Mouse (Mus musculus) macrophage (primary cell): ENCODE measurements around the gene Pagr1b. TPM values are rescaled to one million over a fixed set of nuclear protein-coding genes. Genes with fewer than 3 reads are reported as not detected.

Source experiments
- H3K27ac ChIP-seq: fragments of 350-480 bp; formaldehyde crosslinking; 2 replicates; pipeline ENCODE4 v1.9.0; 2021
- H3K36me3 ChIP-seq: fragments of 350-480 bp; formaldehyde crosslinking; 2 replicates; pipeline ENCODE4 v1.9.0; 2021; ENCODE audit errors: inconsistent target
- H3K4me3 ChIP-seq: fragments of 350-480 bp; formaldehyde crosslinking; 2 replicates; pipeline ENCODE4 v1.9.0; 2021; ENCODE audit errors: inconsistent target
- H3K79me2 ChIP-seq: fragments of 350-480 bp; formaldehyde crosslinking; 2 replicates; pipeline ENCODE4 v1.9.0; 2021; ENCODE audit errors: inconsistent target
- WGBS: methylation state at CpG from one replicate; pipeline ENCODE4 v1.1.7; 2026; ENCODE audit warnings: inconsistent platforms; ENCODE audit not compliant: missing documents; 5-methylcytosine and 5-hydroxymethylcytosine counted together
- polyA plus RNA-seq: library from polyadenylated mRNA; stranded (reverse); fragments of 250-400 nt; gene quantifications from 3 replicates; pipeline ENCODE4 v1.2.4, GENCODE M21; 2018; ENCODE audit warnings: inconsistent platforms

Gene Pagr1b
- polyA plus RNA-seq, 1 experiment from 2014 or later, result 5.2 TPM

DNA sequence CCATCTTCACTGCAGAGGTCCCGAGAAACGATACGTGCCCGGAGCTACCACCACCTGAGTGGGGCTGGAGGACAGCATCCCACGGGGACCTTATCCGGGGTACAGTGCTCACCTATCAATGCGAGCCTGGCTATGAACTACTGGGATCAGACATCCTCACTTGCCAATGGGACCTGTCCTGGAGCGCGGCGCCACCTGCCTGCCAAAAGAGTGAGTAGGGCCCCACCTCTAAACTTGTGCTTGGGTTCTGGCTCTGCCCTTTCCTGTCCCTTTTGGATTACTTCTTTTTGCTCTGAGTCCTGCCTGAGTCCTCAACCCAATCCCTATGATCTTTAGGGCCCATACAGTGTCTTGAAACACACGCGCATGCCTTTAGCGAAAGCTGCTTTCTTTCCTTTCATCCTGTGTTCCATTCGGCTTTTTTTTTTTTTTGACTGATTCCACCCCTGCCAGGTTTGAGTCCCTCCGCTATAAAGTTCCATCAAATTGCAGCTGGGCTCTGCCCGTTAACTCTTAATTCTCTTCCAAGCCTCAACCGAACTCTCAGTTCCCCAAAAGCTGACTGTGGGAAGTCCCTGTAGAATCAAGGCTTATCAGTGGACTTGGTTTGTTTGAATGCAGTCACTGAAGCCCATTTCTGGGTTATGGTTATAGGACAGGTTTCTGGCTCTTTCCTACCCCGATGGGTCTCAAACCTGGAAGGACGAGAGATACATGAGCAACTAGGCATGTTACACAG, 52.6 kb downstream of the Pagr1b start:
- Histone ChIP-seq H3K27ac (no peak overlapping the region), H3K36me3 (no peaks in the 10 kb centered on the region), H3K79me2 (no peaks in the 10 kb centered on the region), H3K4me3 (no peak overlapping the region)
- WGBS, result 38% methylated on average over 19 of the region's 19 CpGs

DNA sequence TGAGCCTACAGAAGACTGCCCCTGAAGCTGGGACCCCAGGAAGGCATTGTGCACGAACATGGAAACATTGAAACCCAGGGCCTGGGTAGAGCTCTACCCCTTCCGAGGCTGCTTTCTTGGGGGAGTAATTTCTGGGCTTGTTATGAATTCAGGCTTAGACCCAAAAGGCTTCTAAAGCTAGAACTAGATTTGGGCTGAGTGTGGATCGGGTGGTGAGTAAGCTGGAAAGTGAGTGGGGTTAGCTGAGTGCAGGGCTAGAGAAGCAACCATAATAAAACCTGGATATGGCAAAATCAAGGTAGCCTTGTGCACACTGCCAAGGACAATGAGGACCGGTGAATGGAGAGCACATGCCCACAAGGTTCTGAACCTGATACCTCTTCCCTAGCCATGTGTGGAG, 54.3 kb downstream of the Pagr1b start:
- no peak overlapping the region for H3K27ac ChIP-seq
- no peaks in the 10 kb centered on the region for H3K36me3 ChIP-seq
- WGBS, result 97% methylated on average over 4 of the region's 4 CpGs
- no peak overlapping the region for H3K4me3 ChIP-seq
- H3K79me2 ChIP-seq, result no peaks in the 10 kb centered on the region

DNA sequence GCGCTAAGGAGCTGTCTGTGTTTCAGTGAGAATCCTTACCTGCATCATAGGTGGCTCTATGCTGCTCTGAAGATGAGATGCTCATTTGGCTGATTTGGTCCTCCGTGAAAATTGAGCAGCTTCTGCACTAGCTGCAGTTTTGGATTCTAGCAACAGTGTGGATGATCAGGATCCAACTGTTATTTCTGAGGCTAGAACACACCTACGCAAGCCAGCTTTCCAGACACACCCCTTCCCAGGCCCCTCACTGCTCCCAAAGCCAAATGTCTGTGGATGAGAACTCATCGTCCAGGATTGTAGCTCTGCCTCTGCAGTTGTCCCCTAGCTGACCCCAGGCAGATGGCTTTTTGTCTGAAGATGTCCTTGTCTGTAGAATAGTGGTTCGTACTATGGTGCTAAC, 55.2 kb downstream of the Pagr1b start:
- no peaks in the 10 kb centered on the region for H3K36me3 ChIP-seq
- WGBS, result 96% methylated on average over 5 of the region's 5 CpGs

DNA sequence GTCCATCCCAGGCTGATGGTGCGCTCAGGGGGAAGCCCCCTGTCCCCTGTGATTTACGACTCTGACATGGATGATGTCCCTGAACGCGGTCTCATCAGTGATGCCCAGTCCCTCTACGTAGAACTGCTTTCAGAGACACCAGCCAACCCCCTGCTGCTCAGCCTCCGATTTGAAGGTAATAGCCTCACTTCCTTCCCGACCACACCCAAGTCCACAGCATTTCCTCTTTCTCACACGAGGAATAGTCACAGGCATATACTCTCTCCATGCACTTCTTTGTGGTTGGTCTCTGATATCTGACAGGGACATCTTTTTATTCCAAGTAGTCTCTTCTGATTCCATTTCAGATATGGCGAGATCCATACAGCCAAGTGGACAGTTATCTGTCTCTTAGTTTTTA, 56.5 kb downstream of the Pagr1b start:
- Histone ChIP-seq H3K4me3 (no peak overlapping the region), H3K79me2 (no peaks in the 10 kb centered on the region), H3K27ac (no peak overlapping the region), H3K36me3 (no peaks in the 10 kb centered on the region)
- WGBS, result 52% methylated on average over 8 of the region's 9 CpGs

More for the DNA sequence above, 55.2 kb downstream of the Pagr1b start:
- Histone ChIP-seq H3K79me2 (no peaks in the 10 kb centered on the region), H3K27ac (no peak overlapping the region), H3K4me3 (no peak overlapping the region)

DNA sequence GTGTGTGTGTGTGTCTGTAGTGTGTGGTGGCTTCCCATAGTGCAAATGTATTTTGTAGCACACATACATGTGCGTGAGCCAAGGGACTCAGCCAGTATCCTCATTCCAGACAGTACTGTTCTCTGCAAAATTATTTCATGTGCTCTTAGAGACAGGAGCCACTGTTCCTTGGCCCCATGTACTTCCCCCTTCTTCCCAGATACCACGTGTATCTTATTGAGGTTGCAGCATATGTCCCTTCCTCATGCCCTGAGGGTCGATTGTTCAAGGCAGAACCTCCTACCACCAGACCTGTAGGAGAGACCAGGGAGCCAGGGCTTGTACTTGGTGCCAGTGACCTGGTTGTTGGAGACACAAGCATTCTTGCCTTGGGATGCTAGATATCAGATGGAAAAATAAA, 61.2 kb downstream of the Pagr1b start:
- 24% methylated on average over 3 of the region's 3 CpGs for WGBS
- H3K4me3 ChIP-seq, result no peak overlapping the region
- H3K27ac ChIP-seq, result no peak overlapping the region
- no peaks in the 10 kb centered on the region for H3K36me3 ChIP-seq
- H3K79me2 ChIP-seq, result no peaks in the 10 kb centered on the region

DNA sequence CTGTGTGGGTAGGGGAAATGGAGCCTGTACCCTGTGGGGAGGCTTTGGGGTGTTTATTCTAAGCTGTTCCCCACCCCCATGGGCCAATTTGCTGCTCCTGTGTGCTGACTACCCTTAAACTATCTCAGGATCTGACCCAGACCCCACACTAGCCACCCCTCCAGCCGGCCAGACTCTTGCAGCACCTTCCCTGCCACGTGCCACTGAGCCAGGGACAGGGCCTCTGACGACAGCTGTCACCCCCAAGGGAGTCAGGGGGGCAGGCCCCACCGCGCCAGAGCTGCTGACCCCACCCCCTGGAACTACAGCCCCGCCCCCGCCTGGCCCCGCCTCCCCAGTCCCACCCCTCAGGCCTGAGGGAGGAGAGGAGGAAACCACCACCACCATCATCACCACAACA, 63.6 kb downstream of the Pagr1b start:
- H3K36me3 ChIP-seq, result no peaks in the 10 kb centered on the region
- no peak overlapping the region for H3K27ac ChIP-seq
- H3K4me3 ChIP-seq, result no peak overlapping the region
- WGBS, result 15% methylated on average over 2 of the region's 8 CpGs
- no peaks in the 10 kb centered on the region for H3K79me2 ChIP-seq

DNA sequence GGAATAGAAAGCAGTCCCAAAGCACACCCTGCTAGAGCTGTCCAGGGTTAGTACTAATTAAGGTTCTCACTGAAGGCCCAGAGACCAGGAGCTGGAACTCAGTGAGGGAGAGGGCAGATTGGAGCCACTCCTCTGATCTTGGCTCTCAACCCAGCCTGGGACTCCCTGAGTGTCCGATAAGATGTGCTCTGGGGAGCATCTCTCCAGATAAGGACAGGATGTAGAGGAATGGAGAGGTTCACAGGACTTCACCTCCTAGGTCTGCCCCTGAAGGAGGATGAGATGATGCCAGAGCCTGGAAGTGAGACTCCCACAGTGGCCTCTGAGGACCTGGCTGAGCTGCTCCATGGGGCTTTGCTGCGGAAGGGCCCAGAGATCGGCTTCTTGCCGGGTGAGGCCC, 64.5 kb downstream of the Pagr1b start:
- H3K79me2 ChIP-seq, result no peaks in the 10 kb centered on the region
- no peak overlapping the region for H3K4me3 ChIP-seq
- H3K27ac ChIP-seq, result no peak overlapping the region
- H3K36me3 ChIP-seq, result no peaks in the 10 kb centered on the region
- WGBS, result 39% methylated on average over 4 of the region's 4 CpGs

Other genes starting within 250 kb of the Pagr1b start
- gene Ypel3, start 239.5 kb downstream of the Pagr1b start, polyA plus RNA-seq, result 40.6 to 227 TPM (median 90.3 TPM) in 3 replicates
- gene Tbx6, start 235.0 kb downstream of the Pagr1b start, polyA plus RNA-seq, result 0.19 to 0.25 TPM in 2 of 3 replicates, not detected in the other
- 62.0 to 139 TPM (median 129 TPM) in 3 replicates for gene Ppp4c, start 224.0 kb downstream of the Pagr1b start, polyA plus RNA-seq
- gene Fam57b, start 218.8 kb downstream of the Pagr1b start, polyA plus RNA-seq, result 0.17 to 0.25 TPM in 2 of 3 replicates, not detected in the other
- not detected in 3 replicates for gene 4930451I11Rik, start 184.8 kb downstream of the Pagr1b start, polyA plus RNA-seq
- gene Doc2a, start 169.1 kb downstream of the Pagr1b start, polyA plus RNA-seq, result 0.10 TPM in 1 of 3 replicates, not detected in the others
- 3.9 to 23.5 TPM (median 19.4 TPM) in 3 replicates for gene Hirip3, start 154.5 kb downstream of the Pagr1b start, polyA plus RNA-seq
- gene Ino80e, start 154.1 kb downstream of the Pagr1b start, polyA plus RNA-seq, result 34.7 to 59.9 TPM (median 57.7 TPM) in 3 replicates
- gene Taok2, start 131.8 kb downstream of the Pagr1b start, polyA plus RNA-seq, result 24.1 to 40.9 TPM (median 31.3 TPM) in 3 replicates
- 36.1 to 105 TPM (median 98.7 TPM) in 3 replicates for gene Tmem219, start 93.6 kb downstream of the Pagr1b start, polyA plus RNA-seq
- gene Kctd13, start 87.6 kb downstream of the Pagr1b start, polyA plus RNA-seq, result 15.3 to 21.9 TPM (median 16.2 TPM) in 3 replicates
- gene Asphd1, start 66.9 kb downstream of the Pagr1b start, polyA plus RNA-seq, result not detected in 3 replicates
- gene Sez6l2, start 65.9 kb downstream of the Pagr1b start, polyA plus RNA-seq, result 0.33 to 1.4 TPM (median 1.1 TPM) in 3 replicates
- 71.8 to 111 TPM (median 94.8 TPM) in 3 replicates for gene Cdipt, start 40.6 kb downstream of the Pagr1b start, polyA plus RNA-seq
- 1.3 to 3.9 TPM (median 1.7 TPM) in 3 replicates for gene Cdiptos, start 40.4 kb downstream of the Pagr1b start, polyA plus RNA-seq
- gene Mvp, start 1.9 kb downstream of the Pagr1b start, polyA plus RNA-seq, result 88.1 to 116 TPM (median 99.9 TPM) in 3 replicates
- 1.1 to 15.9 TPM (median 13.4 TPM) in 3 replicates for gene Pagr1a, start 868 bp upstream of the Pagr1b start, polyA plus RNA-seq
- 15.3 to 31.9 TPM (median 18.2 TPM) in 3 replicates for gene Gm42742, start 4.6 kb upstream of the Pagr1b start, polyA plus RNA-seq
- gene Prrt2, start 4.7 kb upstream of the Pagr1b start, polyA plus RNA-seq, result not detected in 3 replicates
- gene Maz, start 10.6 kb upstream of the Pagr1b start, polyA plus RNA-seq, result 58.9 to 102 TPM (median 70.2 TPM) in 3 replicates
- gene Kif22, start 26.0 kb upstream of the Pagr1b start, polyA plus RNA-seq, result 1.8 to 5.1 TPM (median 4.4 TPM) in 3 replicates
- gene Zg16, start 70.8 kb upstream of the Pagr1b start, polyA plus RNA-seq, result not detected in 3 replicates
- gene AI467606, start 74.9 kb upstream of the Pagr1b start, polyA plus RNA-seq, result 17.5 to 31.4 TPM (median 20.4 TPM) in 3 replicates
- gene Qprt, start 105.7 kb upstream of the Pagr1b start, polyA plus RNA-seq, result not detected in 3 replicates
- 1.3 to 3.8 TPM (median 1.5 TPM) in 3 replicates for gene Spn, start 121.3 kb upstream of the Pagr1b start, polyA plus RNA-seq
- gene Cd2bp2, start 179.6 kb upstream of the Pagr1b start, polyA plus RNA-seq, result 36.2 to 55.7 TPM (median 41.4 TPM) in 3 replicates
- gene Tbc1d10b, start 192.0 kb upstream of the Pagr1b start, polyA plus RNA-seq, result 32.8 to 44.1 TPM (median 41.7 TPM) in 3 replicates
- gene Mylpf, start 192.4 kb upstream of the Pagr1b start, polyA plus RNA-seq, result 0.47 to 1.4 TPM in 2 of 3 replicates, not detected in the other
- 5.4 to 7.1 TPM (median 5.6 TPM) in 3 replicates for gene Zfp553, start 216.6 kb upstream of the Pagr1b start, polyA plus RNA-seq
- gene Sept1, start 216.6 kb upstream of the Pagr1b start, polyA plus RNA-seq, result 0.75 to 2.4 TPM (median 1.9 TPM) in 3 replicates
- gene Zfp771, start 227.8 kb upstream of the Pagr1b start, polyA plus RNA-seq, result 2.3 to 8.3 TPM (median 8.1 TPM) in 3 replicates
- 15.9 to 45.9 TPM (median 27.1 TPM) in 3 replicates for gene Dctpp1, start 244.2 kb upstream of the Pagr1b start, polyA plus RNA-seq